Mouse (Mus musculus) hindbrain, embryonic 16.5 days (tissue): Measurements from ENCODE around the gene Pacs2. TPM values are rescaled to one million over a fixed set of nuclear protein-coding genes. Genes with fewer than 3 reads are reported as not detected.
A peak's percentile ranks its signal among the peaks of the same experiment; 100 is the strongest.

ENCODE experiments used
- ATAC-seq: fragments of 200-750 bp; cut with Nextera tagmentation; 2 replicates; pipeline ENCODE4 v1.8.0; 2017; ENCODE audit warnings: moderate TSS enrichment, moderate library complexity
- H3K27ac ChIP-seq: fragments of 300-500 bp; sonication (generic); 2 replicates; pipeline ENCODE4 v1.5.1; 2014; ENCODE audit warnings: low read depth, mild to moderate bottlenecking, control low read depth, low read length, moderate library complexity
- H3K27me3 ChIP-seq: fragments of 300-500 bp; sonication (generic); replicated peaks from 2 replicates; pipeline ENCODE4 v1.6.1; 2014; ENCODE audit warnings: low read length; ENCODE audit not compliant: control insufficient read depth, insufficient read depth
- H3K36me3 ChIP-seq: fragments of 300-500 bp; sonication (generic); 2 replicates; pipeline ENCODE4 v1.6.1; 2014; ENCODE audit warnings: mild to moderate bottlenecking, low read length, moderate library complexity, mixed read lengths; ENCODE audit not compliant: control insufficient read depth, insufficient read depth
- H3K4me1 ChIP-seq: fragments of 300-500 bp; sonication (generic); 2 replicates; pipeline ENCODE4 v1.6.1; 2014; ENCODE audit warnings: low read depth, low read length; ENCODE audit not compliant: control insufficient read depth, insufficient read depth
- H3K4me2 ChIP-seq: fragments of 300-500 bp; sonication (generic); 2 replicates; pipeline ENCODE4 v1.6.1; 2014; ENCODE audit warnings: mild to moderate bottlenecking, low read length, control low read depth, moderate library complexity
- H3K4me3 ChIP-seq: fragments of 300-500 bp; sonication (generic); 2 replicates; pipeline ENCODE4 v1.5.1; 2014; ENCODE audit warnings: mild to moderate bottlenecking, low read length, control low read depth, moderate library complexity
- H3K9ac ChIP-seq: fragments of 300-500 bp; sonication (generic); 2 replicates; pipeline ENCODE4 v1.6.1; 2014; ENCODE audit warnings: low read depth, mild to moderate bottlenecking, control low read depth, low read length, moderate library complexity
- H3K9me3 ChIP-seq: fragments of 300-500 bp; sonication (generic); 2 replicates; pipeline ENCODE4 v1.6.1; 2014; ENCODE audit warnings: mild to moderate bottlenecking, low read length, moderate library complexity; ENCODE audit not compliant: control insufficient read depth
- WGBS: fragments of 180-500 bp; shearing (Covaris S2); extraction: QIAGEN DNeasy Blood & Tissue Kit; methylation state at CpG from one replicate; pipeline ENCODE4 v1.1.7; 2014; 5-methylcytosine and 5-hydroxymethylcytosine counted together
- polyA plus RNA-seq: library from polyadenylated mRNA; unstranded; fragments of >200 nt; fragmentation: Nextera tagmentation; extraction: Ambion mirVana; gene quantifications from 2 replicates; pipeline ENCODE4 v1.2.1, GENCODE M21; 2015

Pacs2 gene
- polyA plus RNA-seq, result 20.4 and 27.8 TPM in 2 replicates

DNA sequence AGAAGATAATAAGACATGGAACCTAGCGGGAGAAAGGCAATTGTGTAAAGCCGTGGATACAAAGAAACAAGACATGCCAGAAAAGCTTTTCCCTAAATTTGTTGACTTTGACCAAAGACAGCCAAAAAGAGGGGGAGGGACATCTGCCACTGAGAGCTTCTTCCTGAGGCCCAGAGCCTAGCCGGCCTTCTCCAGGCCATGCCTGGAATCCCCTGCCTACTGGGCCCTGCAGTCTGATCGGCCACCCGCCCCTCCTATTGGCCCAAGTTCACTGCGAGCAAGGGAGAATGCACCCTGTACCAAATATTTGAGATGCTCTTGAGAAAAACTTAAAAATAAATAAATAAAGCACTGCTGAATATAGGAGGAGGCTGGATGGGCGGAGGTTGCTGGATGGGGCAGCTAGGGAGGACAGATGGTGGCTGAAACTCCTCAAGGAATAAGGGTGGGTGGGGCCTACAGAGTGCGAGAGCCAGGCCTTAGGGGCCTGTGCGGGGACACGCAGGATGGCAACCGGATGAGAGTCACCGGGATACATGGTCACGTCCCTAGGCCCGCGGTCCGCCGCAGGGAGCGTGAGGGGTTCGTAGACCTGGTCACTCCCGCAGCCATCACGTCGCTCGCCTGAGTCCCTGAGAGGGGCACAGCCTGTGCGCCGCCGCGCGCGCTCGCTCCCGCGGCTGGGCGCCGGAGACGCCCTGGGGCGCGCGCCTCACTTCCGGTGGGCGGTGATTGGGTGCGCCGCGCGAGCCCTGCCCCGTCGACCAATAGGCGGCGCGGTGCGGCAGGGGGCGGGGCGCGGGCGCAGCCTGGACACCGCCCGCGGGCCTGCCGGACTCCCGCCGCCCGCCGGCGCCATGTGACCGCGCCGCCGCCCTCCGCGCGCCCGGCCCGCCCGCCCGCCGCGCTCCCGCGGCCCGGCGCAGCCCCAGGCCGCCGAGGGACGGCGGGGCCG is at the start of gene Pacs2:
Gene Pacs2 (plus strand): TSS at position 905 of the 955 bp plus-strand sequence.
- peaks cover 33% of the 10 kb centered on the region for H3K4me1 ChIP-seq

DNA sequence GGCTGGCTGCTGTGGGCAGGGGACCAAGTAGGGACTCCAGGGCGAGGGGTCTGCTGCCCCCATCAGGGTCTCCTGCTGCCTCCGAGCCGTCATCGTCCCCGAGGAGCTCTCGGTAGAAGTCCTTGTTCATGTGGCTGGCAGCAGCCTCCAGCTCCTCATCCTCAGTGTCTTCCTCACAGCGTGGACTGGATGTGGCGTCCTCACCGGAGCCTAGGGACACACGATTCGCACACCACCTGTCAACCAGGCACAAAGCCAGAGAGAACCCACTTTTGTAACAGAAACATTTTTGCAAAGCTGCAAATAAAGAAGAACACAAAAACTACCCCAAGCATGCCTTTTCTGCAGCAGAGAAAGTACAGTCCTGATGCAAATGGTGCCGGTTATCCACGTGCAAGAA is 48.5 kb upstream of the Pacs2 start:
- whole genome bisulfite sequencing, result 88% methylated on average over 13 of the region's 13 CpGs
- Histone ChIP-seq H3K27me3 (no peaks in the 10 kb centered on the region), H3K9ac (no peak overlapping the region), H3K9me3 (no peaks in the 10 kb centered on the region), H3K4me1 (0 out of 2 replicates have a peak, but pooled peaks cover 2% of the 10 kb centered on the region), H3K27ac (no peak overlapping the region), H3K36me3 (peaks cover 71% of the 10 kb centered on the region), H3K4me3 (no peak overlapping the region), H3K4me2 (no peak overlapping the region)
- no peak for ATAC-seq

More for the DNA sequence above, at the start of gene Pacs2:
- H3K27me3 ChIP-seq, result no peaks in the 10 kb centered on the region
- 5% methylated on average over 32 of the region's 85 CpGs for WGBS
- peak within 1 kb of the TSS; percentile 83 for H3K4me2 ChIP-seq
- peak within 1 kb of the TSS; percentile 89 for H3K4me3 ChIP-seq
- peak within 1 kb of the TSS; percentile 95 for H3K9ac ChIP-seq
- ATAC-seq, result peak; percentile 92
- peak within 1 kb of the TSS; percentile 89 for H3K27ac ChIP-seq
- no peaks in the 10 kb centered on the region for H3K36me3 ChIP-seq
- H3K9me3 ChIP-seq, result no peaks in the 10 kb centered on the region

DNA sequence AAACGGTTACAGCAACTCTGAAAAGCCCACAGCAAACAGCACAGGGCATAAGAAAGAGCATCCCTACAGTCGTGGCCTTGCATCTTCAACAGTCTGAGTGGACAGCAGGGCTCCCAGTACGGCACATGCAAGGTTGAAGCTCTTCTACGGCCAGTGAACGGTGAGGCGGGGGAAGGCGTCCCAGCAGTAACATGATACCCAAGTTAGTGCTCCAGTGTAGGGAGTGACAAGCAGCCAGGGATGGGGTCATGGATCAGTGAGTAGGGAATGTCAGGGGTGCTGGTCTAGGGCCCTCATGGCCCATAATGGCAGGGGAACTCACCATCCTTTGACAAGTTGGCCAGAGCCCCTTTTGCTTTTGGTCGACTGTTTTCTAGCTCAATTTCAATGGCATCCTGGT is 45.4 kb upstream of the Pacs2 start:
- Histone ChIP-seq H3K27ac (no peak overlapping the region), H3K4me2 (no peak overlapping the region), H3K4me1 (no peaks in the 10 kb centered on the region), H3K27me3 (no peaks in the 10 kb centered on the region), H3K9me3 (no peaks in the 10 kb centered on the region), H3K9ac (no peak overlapping the region), H3K4me3 (no peak overlapping the region), H3K36me3 (peaks cover 64% of the 10 kb centered on the region)
- 74% methylated on average over 8 of the region's 8 CpGs for WGBS
- ATAC-seq, result no peak

DNA sequence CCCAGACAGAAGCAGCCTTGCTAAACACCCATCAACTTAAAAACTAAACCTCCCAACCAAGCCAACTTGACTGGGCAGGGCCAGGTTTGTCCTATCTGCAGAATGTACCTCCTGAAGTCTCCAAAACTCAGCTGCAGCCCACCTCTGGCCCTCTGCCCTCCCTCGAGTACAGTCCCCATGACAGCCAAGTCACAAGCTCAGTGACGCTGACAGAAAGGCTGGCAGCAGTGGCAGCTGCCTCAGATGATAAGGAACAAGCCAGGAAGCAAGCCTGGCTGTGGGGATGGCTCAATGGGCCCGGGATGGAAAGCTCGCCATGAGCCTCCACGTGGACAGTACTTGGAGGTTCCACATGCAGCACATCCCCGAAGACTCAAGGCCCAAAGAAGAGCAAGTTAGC is 44.7 kb upstream of the Pacs2 start:
- H3K27me3 ChIP-seq, result no peaks in the 10 kb centered on the region
- ATAC-seq, result no peak
- 88% methylated on average over 6 of the region's 6 CpGs for WGBS
- H3K4me2 ChIP-seq, result no peak overlapping the region
- no peak overlapping the region for H3K27ac ChIP-seq
- H3K9ac ChIP-seq, result no peak overlapping the region
- peaks cover 60% of the 10 kb centered on the region for H3K36me3 ChIP-seq
- H3K4me1 ChIP-seq, result no peaks in the 10 kb centered on the region
- H3K4me3 ChIP-seq, result no peak overlapping the region
- H3K9me3 ChIP-seq, result no peaks in the 10 kb centered on the region

DNA sequence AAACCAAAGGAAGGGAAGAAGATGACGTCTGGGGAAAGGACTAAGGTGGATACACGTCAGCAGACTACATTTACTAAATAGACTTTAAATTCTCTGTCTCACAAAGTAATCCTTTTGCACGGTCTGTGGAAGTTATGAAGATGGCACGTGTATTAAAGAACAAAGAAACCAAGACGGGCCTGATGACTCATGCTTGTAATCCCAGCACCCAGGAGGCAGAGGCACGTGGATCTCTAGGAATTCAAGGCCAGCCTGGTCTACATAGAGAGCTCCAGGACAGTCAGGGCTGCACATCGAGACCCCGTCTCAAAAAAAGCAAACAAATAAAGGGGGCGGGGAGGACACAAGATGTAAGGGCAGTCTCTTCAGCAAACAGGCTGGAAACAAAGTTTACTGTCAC is 39.6 kb upstream of the Pacs2 start:
- Histone ChIP-seq H3K27me3 (no peaks in the 10 kb centered on the region), H3K4me1 (peaks cover 14% of the 10 kb centered on the region), H3K36me3 (peaks cover 34% of the 10 kb centered on the region), H3K9ac (no peak overlapping the region), H3K9me3 (no peaks in the 10 kb centered on the region), H3K27ac (no peak overlapping the region), H3K4me2 (no peak overlapping the region), H3K4me3 (no peak overlapping the region)
- ATAC-seq, result no peak
- WGBS, result 87% methylated on average over 9 of the region's 9 CpGs

DNA sequence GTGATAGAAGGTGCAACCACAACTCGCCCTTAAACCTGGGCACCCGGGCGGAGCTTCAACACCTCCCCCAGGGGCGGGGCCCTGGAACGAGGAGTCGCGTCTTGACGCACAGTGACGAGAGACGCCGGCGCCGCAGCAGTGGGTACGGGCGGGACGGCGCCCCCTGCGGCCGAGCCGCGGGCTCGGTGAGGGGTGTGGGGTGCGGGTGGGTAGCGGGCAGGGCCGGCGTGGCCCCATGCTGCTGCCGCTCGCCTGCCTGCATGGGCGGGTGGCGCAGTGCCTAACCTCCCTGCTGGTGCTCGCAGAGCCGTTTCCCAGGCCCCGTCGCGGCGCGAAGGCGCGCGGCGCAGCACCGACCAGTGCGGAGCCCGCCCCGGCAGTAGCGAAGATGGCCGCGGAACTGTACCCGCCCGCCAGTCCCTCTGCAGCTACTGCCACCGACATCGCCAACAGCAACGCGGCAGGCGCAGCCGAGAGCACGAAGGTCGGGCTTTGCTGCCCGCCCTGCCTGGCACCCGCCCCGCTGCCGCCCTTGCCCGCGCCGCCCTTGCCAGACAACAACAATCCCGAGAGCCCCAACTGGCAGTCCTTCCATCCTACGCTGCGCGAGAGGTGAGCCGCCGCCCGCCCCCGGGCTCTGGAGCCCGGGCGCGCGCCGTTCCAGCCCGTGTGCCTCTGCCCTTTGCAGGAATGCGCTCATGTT is 37.8 kb upstream of the Pacs2 start, which contains the start of gene Btbd6:
Gene Btbd6 (plus strand): TSS at position 112 of the 703 bp plus-strand sequence.
- no peaks in the 10 kb centered on the region for H3K9me3 ChIP-seq
- WGBS, result under 1% methylated on average over 71 of the region's 80 CpGs
- peak within 1 kb of the TSS; percentile 98 for H3K27ac ChIP-seq
- peak within 1 kb of the TSS; percentile 89 for H3K4me2 ChIP-seq
- H3K27me3 ChIP-seq, result no peaks in the 10 kb centered on the region
- peak within 1 kb of the TSS; percentile 91 for H3K9ac ChIP-seq
- H3K4me3 ChIP-seq, result peak within 1 kb of the TSS; percentile 73
- H3K4me1 ChIP-seq, result peaks cover 14% of the 10 kb centered on the region
- peaks cover 36% of the 10 kb centered on the region for H3K36me3 ChIP-seq
- peak; percentile 96 for ATAC-seq

DNA sequence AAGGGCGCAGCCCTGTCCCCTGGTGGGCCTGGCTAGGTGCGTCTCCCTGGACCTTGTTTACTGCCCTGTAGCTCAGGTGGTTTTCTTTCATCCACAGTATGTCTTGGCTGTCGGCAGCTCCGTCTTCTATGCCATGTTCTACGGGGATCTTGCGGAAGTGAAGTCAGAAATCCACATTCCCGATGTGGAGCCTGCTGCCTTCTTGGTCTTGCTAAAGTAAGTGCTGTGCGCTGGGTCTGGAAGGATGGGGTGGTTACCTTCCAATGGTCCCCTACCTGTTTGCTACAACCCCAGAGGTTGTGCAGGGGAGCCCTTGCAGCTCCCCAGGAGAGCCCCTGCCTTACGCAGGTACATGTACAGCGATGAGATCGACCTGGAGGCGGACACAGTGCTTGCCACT is 37.2 kb upstream of the Pacs2 start:
- Histone ChIP-seq H3K27ac (peak overlapping the region; percentile 98), H3K4me3 (peak overlapping the region; percentile 73), H3K27me3 (no peaks in the 10 kb centered on the region), H3K9ac (peak overlapping the region; percentile 91), H3K4me2 (peak overlapping the region; percentile 89), H3K9me3 (no peaks in the 10 kb centered on the region), H3K4me1 (peaks cover 14% of the 10 kb centered on the region), H3K36me3 (peaks cover 36% of the 10 kb centered on the region)
- WGBS, result 40% methylated on average over 12 of the region's 12 CpGs
- peak; percentile 0; the same call in 1 of the 2 replicates for ATAC-seq

DNA sequence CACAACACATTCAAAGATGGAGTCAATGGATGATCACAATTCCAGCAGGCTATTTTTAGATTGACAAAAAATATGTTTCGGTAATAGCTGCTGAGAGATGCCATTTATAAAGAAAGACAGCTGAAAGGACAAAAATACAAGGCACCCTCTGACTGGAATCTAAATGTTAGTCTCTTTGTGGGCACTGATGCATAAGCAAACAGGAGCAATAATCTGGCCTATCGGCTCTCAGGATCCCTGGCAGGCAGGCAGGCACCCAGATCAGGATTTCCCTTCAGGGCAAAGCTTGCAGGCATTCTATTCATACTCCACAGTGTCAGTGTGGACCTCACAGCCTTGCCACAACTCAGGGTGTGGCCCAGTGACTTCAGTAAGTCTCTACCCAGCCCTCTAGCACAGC is 32.3 kb upstream of the Pacs2 start:
- H3K4me3 ChIP-seq, result no peak overlapping the region
- 46% methylated on average over 2 of the region's 2 CpGs for WGBS
- H3K9ac ChIP-seq, result no peak overlapping the region
- peaks cover 32% of the 10 kb centered on the region for H3K36me3 ChIP-seq
- H3K4me2 ChIP-seq, result no peak overlapping the region
- H3K27me3 ChIP-seq, result no peaks in the 10 kb centered on the region
- H3K9me3 ChIP-seq, result no peaks in the 10 kb centered on the region
- no peak overlapping the region for H3K27ac ChIP-seq
- no peak for ATAC-seq
- peaks cover 13% of the 10 kb centered on the region for H3K4me1 ChIP-seq

DNA sequence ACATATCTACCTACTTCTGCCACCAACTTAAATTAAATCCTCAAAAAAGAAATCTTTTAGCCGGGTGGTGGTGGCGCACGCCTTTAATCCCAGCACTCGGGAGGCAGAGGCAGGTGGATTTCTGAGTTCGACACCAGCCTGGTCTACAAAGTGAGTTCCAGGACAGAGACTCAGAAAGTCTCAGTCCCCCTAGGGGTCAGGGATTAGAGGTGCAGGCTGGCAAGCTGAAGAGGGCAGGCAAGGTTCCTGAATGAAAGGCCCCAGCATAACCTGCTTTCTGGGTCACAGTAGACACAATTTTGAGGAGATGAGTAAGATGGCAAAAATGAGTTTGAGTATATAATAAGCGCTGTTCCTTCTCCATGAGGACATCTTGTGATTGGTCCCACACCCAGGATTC is 29.0 kb upstream of the Pacs2 start:
- H3K4me3 ChIP-seq, result no peak overlapping the region
- no peaks in the 10 kb centered on the region for H3K27me3 ChIP-seq
- no peaks in the 10 kb centered on the region for H3K9me3 ChIP-seq
- H3K9ac ChIP-seq, result no peak overlapping the region
- no peak overlapping the region for H3K27ac ChIP-seq
- no peak overlapping the region for H3K4me2 ChIP-seq
- peaks cover 24% of the 10 kb centered on the region; the same call in 1 of the 2 replicates for H3K36me3 ChIP-seq
- ATAC-seq, result no peak
- H3K4me1 ChIP-seq, result no peaks in the 10 kb centered on the region
- WGBS, result 94% methylated on average over 6 of the region's 6 CpGs
